Mouse (Mus musculus): ENCODE measurements around the gene Atp6v1e2. TPM values are rescaled to one million over a fixed set of nuclear protein-coding genes. Genes with fewer than 3 reads are reported as not detected.

Gene Atp6v1e2
- total RNA-seq (2021) = not detected
- long read RNA-seq, experiment 1 = 0 reads
- long read RNA-seq, experiment 2 = 0 reads

DNA sequence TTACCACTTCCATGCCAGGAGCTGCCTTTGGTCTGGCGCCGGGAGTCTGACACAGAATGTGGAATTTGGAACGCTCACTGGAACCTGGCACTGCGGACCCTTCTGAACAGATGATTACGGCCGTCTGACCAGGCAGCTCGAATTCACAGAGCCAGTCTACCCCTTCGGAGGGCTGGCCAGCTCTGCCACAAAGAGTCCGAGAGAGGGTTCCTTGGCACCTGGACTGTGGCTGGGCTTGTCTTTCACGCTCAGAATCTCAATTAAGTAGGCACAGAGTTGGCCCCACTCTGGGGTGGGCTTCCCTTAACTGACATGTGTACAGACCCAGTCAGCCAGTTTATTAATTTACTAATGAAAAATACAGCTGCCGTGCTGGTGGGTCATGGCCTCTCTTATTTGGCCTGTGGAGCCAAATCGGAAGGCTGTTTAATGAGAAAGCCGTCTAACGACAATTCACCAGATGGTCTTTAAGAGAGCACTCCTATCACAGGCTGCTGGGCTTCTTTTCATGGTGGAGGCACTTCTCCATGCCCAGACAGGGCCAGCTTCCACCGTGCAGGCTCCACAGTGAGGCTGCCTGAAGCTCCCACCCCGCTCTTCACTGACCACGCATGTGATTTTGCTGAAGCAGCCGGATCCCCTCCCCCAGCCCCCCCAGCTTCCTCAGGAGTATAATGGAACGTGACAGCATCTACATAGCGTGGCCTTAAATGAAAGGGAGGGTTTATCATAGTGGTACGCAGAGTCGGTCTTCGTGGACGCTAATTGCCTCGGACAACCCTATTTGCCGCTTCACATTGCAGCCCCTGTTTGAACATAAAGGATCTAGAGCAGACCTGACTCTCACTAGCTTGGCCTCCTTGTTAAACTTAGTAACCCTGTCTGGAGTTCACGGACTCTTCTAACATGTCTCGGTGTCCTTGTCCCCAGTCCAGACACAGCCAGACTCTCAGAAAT lies at the start of gene Atp6v1e2:
Gene Atp6v1e2 (minus strand): TSS at position 58 of the 957 bp plus-strand sequence.
- DNase-seq (ENCODE audit: low spot score) = peak; percentile 50

DNA sequence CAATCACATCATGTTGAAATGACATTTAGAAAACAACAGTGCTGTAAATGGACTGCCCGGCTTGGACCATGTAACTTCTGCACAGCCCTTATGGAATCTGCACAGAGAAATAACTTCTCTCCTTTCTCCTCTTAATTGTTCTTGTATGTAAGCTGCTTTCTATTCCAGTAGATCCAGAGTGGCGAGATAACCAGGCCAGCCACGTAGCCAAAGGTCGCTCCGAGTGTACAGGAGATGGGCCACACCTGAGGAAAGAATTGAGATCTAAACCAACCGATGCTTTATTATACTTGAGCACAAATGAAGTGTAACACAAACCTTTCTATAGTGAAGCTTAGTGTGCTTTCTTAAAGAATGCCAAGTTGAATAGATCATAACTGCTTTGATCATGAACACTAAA lies 49.6 kb upstream of the Atp6v1e2 start:
- DNase-seq (ENCODE audit: low spot score) = no peak

DNA sequence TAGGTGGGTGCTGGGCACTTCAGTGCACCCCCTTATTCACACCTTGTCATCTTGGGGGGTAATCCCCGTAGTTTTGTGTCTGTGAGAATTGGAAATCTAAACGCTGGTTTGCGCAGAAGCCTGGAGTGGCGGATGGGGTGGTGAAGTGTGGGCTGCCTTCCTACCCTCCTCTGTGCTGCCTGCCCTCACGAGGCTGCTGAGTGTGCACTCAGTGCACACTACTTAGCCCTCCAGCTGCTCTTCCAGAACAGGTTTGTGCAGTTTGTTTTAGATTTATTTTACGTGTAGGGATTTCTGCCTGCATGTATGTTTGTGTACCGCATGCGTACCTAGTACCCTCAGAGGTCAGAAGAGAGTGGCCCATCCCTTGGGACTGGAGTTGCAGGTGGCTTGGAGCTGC lies 43.6 kb upstream of the Atp6v1e2 start:
- DNase-seq (ENCODE audit: low spot score) = no peak

DNA sequence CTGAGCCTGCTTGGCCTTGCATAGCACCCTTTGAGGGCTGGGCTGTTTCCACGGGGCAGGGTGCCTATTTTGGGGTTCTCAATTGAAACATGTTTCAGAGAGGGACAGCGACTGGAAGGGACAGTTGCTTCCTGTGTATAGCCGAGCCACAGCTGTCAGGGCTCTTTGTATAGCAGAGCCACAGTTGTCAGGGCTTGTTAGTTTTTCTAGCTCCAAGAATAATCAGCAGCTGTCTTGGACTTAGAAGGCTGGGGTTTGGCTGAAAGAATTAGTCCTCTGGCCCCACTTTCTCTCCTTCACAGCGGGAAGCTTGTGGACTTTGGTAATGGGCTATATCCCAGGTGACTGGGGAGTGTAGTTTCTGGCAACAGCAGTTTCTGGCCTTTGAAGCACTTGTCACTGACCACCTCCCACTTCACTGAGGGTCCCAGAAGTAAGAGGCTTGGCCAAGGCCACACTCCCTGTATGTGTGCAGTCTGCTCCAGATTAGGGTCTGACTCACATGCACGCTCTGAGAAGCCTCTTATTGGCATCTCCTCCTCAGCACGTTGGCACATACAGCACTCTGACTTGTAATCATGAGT lies 41.0 kb upstream of the Atp6v1e2 start:
- peak; percentile 50 for DNase-seq (ENCODE audit: low spot score)

DNA sequence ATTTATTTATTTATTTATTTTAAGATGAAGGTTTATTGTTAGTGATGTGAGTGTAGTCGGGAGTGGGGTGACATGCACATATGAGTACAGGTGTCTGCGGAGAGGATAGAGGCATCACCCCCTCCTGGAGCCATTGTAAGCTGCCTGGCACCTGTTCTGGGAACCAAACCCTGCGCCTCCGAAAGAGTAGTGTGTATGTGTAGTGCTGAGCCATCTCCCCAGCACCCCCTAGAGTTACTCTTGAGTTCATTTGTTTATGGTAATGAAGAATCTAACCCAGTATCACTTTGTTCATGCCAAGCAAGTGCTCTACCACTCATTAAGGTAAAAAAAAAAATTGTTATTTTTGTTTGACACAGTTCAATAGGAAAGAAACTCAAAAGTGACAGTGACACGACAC lies 40.5 kb upstream of the Atp6v1e2 start:
- no peak for DNase-seq (ENCODE audit: low spot score)

DNA sequence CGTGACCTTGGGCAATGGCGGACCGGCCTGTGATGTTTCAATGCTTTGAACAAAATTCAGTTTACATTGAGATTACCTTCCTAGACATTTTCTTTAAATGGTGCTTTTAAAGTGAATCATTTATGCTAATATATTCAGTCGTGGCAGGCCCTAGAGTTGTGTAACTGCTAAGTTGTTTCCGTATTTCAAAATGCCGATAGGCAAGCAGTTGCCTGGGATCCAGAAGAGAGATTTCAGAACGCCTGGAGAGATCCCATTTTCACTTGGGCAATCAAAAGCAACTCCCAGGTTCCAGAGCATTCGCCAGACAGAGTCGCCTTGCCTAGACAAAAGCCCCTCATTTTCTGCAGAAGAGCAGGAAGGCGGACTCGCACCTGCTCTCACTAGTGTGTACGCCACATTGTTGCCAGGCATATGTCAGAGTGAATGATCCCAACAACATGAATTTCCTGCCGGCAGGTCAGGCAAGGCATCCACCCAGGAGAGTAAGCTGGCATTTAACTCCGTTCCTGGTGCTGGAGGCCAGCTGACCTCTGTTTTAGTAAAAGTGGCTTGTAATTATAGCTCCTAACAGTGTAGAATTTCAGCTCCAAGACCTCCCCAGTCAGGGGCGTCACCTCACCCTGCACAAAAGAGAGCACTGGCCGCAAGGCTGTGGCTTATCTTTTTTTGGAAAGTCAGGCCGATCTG lies 38.9 kb upstream of the Atp6v1e2 start:
- no peak for DNase-seq (ENCODE audit: low spot score)

DNA sequence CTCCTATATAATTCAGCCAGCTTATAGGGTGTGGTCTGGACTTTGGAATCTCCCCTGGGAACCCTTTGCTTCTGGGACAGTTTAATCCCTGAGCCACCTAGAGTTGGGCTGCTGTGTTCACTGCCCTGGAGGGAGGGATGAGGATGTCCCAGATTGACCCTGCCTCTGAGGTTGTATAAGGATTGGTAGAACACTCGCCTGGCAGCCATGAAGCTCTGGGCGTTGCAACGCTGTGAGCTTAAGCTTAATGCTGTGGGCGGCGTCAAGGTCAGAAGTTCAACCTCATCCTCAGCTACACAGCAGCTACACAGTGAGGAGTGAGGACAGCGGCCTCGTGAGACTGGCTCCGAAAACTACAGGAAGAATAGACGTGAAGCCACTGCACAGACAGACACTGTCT lies 34.8 kb upstream of the Atp6v1e2 start:
- DNase-seq (ENCODE audit: low spot score) = peak; percentile 41

DNA sequence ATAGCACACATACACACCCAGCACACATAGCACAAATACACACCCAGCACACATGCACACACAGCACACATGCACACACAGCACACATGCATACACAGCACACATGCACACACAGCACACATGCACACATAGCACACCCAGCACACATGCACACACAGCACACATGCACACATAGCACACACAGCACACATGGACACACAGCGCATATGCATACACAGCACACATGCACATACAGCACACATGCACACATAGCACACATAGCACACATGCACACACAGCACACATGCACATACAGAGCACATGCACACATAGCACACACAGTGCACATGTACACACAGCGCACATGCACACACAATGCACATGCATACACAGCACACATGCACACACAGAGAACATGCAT lies 34.0 kb upstream of the Atp6v1e2 start:
- DNase-seq (ENCODE audit: low spot score) = no peak

DNA sequence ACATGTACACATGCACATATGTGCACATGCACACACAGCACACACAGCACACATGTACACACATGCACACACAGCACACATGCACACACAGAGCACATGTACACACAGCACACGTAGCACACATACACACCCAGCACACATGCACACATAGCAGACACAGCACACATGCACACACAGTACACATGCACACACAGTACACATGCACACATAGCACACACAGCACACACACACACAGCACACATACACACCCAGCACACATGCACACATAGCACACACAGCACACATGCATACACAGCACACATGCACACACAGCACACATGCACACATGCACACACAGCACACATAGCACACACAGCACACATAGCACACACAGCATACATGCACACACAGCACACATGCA lies 33.5 kb upstream of the Atp6v1e2 start:
- no peak for DNase-seq (ENCODE audit: low spot score)

DNA sequence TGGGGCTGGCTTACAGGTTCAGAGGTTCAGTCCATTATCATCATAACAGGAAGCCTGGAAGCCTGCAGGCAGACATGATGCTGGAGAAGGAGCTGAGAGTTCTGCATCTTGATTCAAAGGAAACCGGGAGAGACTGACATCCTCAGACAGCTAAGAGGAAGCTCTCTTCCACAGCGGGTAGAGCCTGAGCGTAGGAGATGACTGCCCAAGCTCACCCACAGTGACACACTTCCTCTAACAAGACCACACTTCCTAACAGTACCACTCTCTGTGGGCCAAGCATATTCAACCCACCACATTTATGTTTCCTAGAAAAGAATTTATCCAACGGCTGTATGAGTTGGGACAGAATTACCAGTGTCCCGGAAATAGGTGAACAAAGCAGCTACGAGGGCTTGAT lies 30.8 kb upstream of the Atp6v1e2 start:
- no peak for DNase-seq (ENCODE audit: low spot score)

DNA sequence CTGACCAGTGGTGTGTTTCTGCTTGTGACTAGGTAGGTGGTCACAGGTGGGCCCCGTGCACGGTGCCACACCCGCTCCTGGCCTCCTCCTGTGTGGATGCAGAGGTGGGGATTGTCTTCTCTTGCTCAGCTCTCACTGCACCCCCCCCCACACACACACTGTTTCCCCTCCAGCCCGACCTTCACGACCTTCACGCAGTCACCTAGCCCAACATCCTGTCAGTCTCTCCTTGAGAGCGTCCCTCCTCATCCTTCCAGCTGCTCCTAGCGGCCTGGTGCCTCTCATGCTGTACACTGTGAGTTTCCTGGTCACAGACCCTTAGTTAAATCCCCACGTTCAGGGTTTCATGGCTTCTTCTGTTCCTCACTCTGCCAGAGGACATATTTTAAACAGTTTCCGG lies 28.7 kb upstream of the Atp6v1e2 start:
- DNase-seq (ENCODE audit: low spot score) = no peak

DNA sequence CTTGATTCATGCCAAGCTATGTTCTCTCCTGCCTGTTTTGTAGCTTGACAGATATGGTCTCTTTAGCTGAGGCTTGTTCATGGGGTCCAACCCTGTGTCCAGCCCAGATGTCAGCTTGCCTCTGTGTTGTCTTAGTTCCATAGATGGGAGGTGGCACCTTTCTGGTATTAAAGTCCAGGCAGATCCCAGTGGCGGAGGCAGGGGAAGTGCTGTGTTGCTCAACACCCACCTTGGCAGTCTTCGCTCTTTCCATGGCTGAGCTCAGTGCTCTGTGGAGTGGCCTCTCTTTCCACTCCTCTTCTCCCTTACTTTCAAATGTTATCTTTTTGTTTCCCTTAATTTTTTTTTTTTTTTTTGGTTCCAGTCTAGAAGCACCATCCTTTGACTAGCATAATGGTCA lies 25.4 kb upstream of the Atp6v1e2 start:
- DNase-seq (ENCODE audit: low spot score) = no peak

DNA sequence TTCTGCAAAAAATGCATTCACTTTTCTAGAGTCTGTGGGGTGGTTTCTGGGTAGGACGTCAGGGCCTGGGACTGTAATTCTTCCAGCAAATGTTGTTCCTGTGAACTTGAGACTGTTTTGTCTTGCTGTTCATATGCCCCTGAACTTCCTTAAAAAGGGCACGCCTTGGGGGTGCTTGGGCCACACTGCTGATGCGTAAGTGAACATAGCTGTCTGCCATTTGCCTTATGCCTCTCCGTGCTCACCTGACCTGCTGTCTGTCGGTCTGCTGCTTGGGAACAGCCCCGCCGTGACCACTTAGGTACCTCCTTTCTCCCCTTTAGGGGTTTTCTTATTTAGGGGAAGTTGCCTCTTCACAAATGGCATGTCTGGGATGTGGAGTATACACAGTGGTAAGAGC lies 24.2 kb upstream of the Atp6v1e2 start:
- no peak for DNase-seq (ENCODE audit: low spot score)

DNA sequence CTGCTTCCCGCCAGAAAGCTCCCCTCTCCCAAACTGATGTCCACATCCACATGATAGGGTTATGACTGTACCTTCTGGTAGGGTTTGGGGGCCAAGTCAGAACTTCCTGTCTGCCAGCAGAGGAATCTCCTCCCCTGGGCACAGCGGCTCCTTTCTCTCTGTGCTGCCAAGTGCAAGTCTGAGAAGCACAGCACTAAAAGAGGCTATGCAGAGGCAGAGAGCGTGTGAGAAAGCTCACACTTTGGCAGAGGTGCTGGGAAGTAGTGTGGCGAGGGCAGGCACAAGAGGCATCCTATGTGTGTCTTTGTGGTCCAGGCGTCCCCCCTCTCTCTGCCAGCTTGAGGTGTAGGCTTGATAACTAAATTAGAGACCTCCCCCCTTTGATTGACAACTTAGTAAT lies 23.3 kb upstream of the Atp6v1e2 start:
- no peak for DNase-seq (ENCODE audit: low spot score)

DNA sequence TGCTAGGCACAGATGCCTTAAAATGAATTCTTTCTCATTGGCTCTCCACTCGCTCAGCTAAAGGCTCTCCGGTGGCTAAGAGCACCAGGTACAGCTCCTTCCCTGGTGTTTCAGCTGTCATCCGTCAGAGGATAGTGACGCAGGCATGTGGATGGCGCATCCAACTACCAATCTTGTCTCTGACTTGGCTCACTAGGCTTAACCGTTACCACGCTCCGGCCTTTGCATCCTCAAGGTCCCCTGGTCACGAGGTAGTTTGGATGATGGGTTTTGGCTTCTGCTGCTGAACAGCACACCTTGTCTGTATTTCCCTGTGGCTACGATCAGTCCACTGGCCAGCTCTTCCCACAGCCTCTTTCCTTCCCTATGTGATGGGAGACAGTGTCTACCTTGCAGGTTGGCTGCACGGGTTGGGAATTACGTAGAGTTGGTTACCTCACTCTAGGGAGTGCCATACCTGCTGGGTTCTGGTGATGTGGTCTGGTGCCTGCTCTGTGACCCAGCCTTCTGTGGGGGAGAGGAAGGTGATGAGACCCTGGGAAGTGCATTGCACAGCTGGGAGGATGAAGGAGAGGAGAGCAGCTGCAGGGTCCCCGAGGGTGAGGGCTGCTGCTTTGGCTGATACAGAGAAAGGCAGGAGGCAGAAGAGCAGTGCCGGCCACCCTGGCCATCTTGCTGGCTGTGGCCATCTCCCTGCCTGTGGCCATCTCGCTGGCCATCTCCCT lies 22.5 kb upstream of the Atp6v1e2 start:
- no peak for DNase-seq (ENCODE audit: low spot score)

DNA sequence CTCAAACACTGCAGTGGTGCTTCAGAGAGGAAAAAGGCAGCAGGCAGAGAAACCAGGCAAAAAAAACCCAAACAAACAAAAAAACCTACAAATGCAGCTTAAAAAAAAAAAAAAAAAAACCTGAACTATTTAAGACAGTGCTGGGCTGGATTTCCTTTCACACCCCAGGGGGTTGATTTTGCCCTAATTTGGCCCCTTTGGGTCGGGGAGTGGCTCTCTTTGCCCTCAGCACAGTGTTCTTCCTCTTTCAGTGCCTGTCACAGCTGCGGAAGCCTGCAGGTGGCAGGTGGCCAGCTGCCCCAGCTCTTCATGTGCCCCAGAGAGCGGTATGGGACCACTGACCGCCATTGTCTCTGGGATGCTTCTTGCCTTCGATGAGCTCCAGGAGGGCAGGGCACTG lies 21.9 kb upstream of the Atp6v1e2 start:
- no peak for DNase-seq (ENCODE audit: low spot score)

DNA sequence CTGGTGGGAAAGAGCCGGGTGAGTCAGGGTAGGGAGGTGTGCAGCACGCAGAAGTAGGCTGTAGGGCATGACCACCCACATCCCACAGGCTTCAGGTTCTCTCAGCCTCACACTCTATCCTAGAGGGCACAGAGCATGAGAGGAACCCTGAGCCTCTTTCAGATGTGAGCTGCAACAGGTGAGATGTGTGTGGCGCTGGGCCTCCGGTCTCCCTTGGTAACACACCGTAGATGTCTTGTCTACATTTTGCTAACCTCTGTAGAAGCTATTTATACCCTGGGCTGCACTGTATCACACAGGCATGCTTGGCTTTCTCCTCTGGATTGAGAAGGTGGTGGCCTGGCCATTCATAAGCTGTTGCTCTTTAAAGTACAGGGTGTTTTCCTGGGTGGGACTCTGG lies 20.9 kb upstream of the Atp6v1e2 start:
- no peak for DNase-seq (ENCODE audit: low spot score)

DNA sequence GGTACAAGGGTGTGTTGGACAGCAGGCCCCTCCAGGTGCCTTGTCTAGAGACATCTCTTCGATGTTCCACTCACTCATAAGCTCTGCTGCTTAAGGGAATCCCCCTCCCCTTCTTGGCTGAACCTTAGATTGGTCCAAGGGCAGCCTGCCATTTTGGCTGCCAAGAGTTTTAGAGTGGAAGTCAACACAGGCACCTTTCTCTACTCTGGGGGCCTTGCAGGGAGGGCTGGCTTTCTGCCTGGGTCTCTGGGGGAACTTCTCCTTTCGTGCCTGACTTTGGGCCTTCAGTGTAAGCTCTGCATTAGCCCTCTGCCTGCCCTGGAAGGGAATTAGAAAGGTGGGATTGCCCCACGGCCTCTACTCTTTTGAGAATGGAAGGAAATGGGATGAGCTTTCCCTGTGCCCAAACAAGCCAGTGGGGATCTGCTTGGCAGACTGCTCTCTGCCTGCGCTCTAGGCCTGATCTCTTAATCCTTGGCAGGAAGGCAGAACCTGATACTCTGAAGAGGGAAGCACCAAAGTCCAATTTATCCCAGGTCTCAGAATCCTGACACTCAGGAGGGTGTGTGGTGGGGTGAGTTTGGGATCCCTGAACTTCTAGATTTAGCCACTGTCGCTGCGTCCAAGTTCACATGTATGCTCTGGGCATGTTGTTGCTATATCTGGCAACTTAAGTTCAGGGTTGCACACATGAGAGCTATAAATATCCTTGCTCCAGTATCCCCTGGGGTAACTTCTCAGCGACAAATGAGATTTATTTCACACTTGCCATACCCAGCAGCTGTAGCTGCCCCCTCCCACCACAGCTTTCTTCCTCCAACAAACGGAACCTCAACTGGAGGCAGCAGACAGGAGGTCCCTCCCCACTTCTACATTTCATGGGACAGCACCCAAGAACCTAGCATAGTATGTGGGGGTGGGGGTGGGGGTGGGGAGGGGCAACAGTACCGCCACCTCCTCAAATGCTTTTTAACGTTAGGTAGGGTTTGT lies 20.1 kb upstream of the Atp6v1e2 start:
- peak; percentile 64 for DNase-seq (ENCODE audit: low spot score)

DNA sequence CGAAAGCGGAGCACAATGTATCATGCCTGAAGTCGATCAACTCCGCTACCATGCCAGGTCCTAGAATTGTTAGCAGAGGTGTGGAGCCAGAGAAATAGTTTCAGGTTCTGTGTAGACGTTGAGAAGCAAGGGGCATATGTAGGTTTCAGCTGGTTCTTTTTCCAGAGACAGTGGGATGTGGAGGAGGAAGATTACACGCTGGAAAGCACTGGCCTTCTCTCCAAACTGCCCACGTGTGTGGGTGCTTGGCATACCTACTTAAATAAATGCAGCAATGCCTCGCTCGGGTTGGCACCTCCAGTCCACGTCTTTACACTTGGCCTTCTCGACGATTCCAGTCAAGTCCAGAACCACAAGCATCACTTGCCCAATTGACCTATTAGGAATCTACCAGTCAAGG lies 19.4 kb upstream of the Atp6v1e2 start:
- DNase-seq (ENCODE audit: low spot score) = no peak

DNA sequence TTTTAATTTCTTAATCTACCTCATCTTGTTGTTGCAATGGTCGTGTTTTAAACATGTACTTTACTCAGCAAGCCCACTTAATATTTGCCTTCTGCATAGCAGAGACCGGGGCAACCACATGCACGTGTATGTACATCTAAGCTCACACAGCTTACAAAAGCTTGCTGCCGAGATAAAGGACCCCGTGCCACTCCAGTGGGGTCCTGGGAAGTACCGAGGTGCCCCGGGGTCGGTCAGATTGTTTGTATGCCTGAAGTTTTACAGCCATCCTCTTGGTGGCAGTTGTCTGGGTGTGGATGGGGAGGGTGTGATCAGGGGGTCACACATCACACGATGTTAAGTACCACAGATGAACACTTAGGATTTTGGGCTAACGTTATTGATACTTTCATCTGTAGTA lies 18.3 kb upstream of the Atp6v1e2 start:
- no peak for DNase-seq (ENCODE audit: low spot score)

DNA sequence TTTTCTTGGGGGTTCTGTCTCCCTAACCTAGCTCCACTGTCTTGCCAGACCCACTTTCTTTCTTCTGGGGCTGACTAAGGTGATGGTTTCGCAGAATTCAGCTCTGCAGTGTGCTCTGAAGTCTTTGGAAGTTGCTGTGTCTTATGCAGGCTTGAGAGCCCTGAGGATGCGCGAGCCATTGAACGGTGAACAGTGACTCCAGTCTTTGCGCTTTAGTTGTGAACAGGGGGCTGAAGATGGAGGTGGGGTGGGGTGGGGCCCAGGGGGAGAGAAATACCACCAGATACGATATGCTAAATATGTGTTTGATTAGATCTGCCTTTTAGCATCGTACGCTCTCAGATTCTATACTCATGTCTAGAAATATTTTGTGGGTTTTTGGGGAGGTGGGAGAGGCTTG lies 17.4 kb upstream of the Atp6v1e2 start:
- DNase-seq (ENCODE audit: low spot score) = no peak
